Mouse (Mus musculus) right cerebral cortex, adult 2 months (tissue): ENCODE measurements around the gene Commd7.

Experiments used
- DNase-seq, 2 experiments: peaks; one replicate each; pipeline ENCODE4 v3.0.0; 2021 to 2022; ENCODE audit warnings: low spot score in 2 of 2

The Commd7 gene

GRCm38 (mm10) chr2:153622449-153622848 lies 10.1 kb downstream of the Commd7 start:
- DNase-seq, result no peak

- DNase-seq, result no peak
Observed at GRCm38 (mm10) chr2:153618889-153619288, 13.7 kb downstream of the Commd7 start.

GRCm38 (mm10) chr2:153618439-153618838 lies 14.1 kb downstream of the Commd7 start:
- no peak for DNase-seq

GRCm38 (mm10) chr2:153616893-153617292 lies 15.7 kb downstream of the Commd7 start:
- DNase-seq, result no peak

GRCm38 (mm10) chr2:153612594-153613281 lies 19.8 kb downstream of the Commd7 start:
- no peak for DNase-seq

- DNase-seq, result no peak
Observed at GRCm38 (mm10) chr2:153611743-153612142, 20.8 kb downstream of the Commd7 start.

- no peak for DNase-seq
Observed at GRCm38 (mm10) chr2:153611241-153611630, 21.3 kb downstream of the Commd7 start.

GRCm38 (mm10) chr2:153610426-153611240 lies 21.9 kb downstream of the Commd7 start:
- DNase-seq, result peak in 1 of 2 experiments; percentile 21

GRCm38 (mm10) chr2:153609548-153609947 lies 23.0 kb downstream of the Commd7 start:
- peak; percentile 70 to 76 for DNase-seq

- DNase-seq, result no peak
Observed at GRCm38 (mm10) chr2:153609058-153609457, 23.5 kb downstream of the Commd7 start.

- DNase-seq, result no peak
Observed at GRCm38 (mm10) chr2:153607870-153608515, 24.6 kb downstream of the Commd7 start.

GRCm38 (mm10) chr2:153606421-153606820 lies 26.2 kb downstream of the Commd7 start:
- no peak for DNase-seq

GRCm38 (mm10) chr2:153603724-153604123 lies 28.9 kb downstream of the Commd7 start:
- DNase-seq, result no peak

GRCm38 (mm10) chr2:153600667-153601648 lies 31.6 kb downstream of the Commd7 start:
- DNase-seq, result no peak

- peak in 1 of 2 experiments; percentile 19 for DNase-seq
Observed at GRCm38 (mm10) chr2:153600021-153600666, 32.4 kb downstream of the Commd7 start.

GRCm38 (mm10) chr2:153597626-153598025 lies 35.0 kb downstream of the Commd7 start:
- no peak for DNase-seq

- DNase-seq, result no peak
Observed at GRCm38 (mm10) chr2:153597014-153597413, 35.6 kb downstream of the Commd7 start.

- DNase-seq, result no peak
Observed at GRCm38 (mm10) chr2:153594998-153595397, 37.6 kb downstream of the Commd7 start.

GRCm38 (mm10) chr2:153593186-153593585 lies 39.4 kb downstream of the Commd7 start:
- DNase-seq, result no peak

GRCm38 (mm10) chr2:153592056-153593014 lies 40.2 kb downstream of the Commd7 start:
- no peak for DNase-seq
